Mouse (Mus musculus) forebrain, embryonic 13.5 days (tissue): ENCODE results near the gene Ttyh3. TPM values are rescaled to one million over a fixed set of nuclear protein-coding genes. Genes with fewer than 3 reads are reported as not detected.

ENCODE experiments used
- ATAC-seq: fragments of 200-750 bp; cut with Nextera tagmentation; 2 replicates; pipeline ENCODE4 v1.8.0; 2017
- H3K27ac ChIP-seq: fragments of 300-500 bp; sonication (generic); 2 replicates; pipeline ENCODE4 v1.5.1; 2015; ENCODE audit warnings: inconsistent platforms, mild to moderate bottlenecking, moderate library complexity
- H3K27me3 ChIP-seq: fragments of 300-500 bp; sonication (generic); 2 replicates; pipeline ENCODE4 v1.6.1; 2015; ENCODE audit warnings: mild to moderate bottlenecking, inconsistent platforms
- H3K36me3 ChIP-seq: fragments of 300-500 bp; sonication (generic); 2 replicates; pipeline ENCODE4 v1.6.1; 2015; ENCODE audit warnings: mild to moderate bottlenecking, inconsistent platforms; ENCODE audit not compliant: poor library complexity, severe bottlenecking
- H3K4me1 ChIP-seq: fragments of 300-500 bp; sonication (generic); 2 replicates; pipeline ENCODE4 v1.6.1; 2015; ENCODE audit warnings: inconsistent platforms
- H3K4me2 ChIP-seq: fragments of 300-500 bp; sonication (generic); 2 replicates; pipeline ENCODE4 v1.6.1; 2015; ENCODE audit warnings: inconsistent platforms, mild to moderate bottlenecking, moderate library complexity
- H3K4me3 ChIP-seq: fragments of 300-500 bp; sonication (generic); 2 replicates; pipeline ENCODE4 v1.5.1; 2015; ENCODE audit warnings: mild to moderate bottlenecking, inconsistent platforms
- H3K9ac ChIP-seq: fragments of 300-500 bp; sonication (generic); 2 replicates; pipeline ENCODE4 v1.6.1; 2015; ENCODE audit warnings: mild to moderate bottlenecking, inconsistent platforms
- H3K9me3 ChIP-seq: fragments of 300-500 bp; sonication (generic); replicated peaks from 2 replicates; pipeline ENCODE4 v1.6.1; 2016; ENCODE audit warnings: inconsistent platforms
- WGBS: fragments of 180-500 bp; shearing (Covaris S2); methylation state at CpG from one replicate; pipeline ENCODE4 v1.1.7; 2015; 5-methylcytosine and 5-hydroxymethylcytosine counted together
- polyA plus RNA-seq: library from polyadenylated mRNA; unstranded; fragments of >200 nt; fragmentation: Nextera tagmentation; extraction: Ambion mirVana; gene quantifications from 2 replicates; pipeline ENCODE4 v1.2.1, GENCODE M21; 2015

Ttyh3 gene
- polyA plus RNA-seq, 1 experiment from 2014 or later, result 59.3 TPM

DNA sequence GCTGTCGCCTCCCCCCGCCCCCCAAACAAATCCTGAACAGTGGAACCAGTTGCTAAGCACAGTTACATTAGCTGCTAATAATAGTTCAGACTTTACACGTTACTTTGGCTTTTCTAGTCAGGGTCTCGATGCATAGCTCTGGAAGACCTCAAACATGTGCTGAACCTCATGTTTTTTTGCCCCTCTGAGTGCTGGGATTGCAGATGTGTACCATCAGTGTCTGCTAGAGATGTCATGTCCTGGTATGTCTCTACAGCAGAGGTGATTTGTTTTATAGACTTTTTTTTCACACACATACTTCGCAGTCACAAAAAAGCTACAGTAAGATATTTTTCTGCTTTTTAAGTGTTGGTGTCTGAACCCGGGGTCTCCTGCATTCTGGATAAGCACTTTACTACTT is 23.3 kb upstream of the Ttyh3 start:
- no peak for ATAC-seq
- 90% methylated on average over 6 of the region's 6 CpGs for WGBS
- H3K9me3 ChIP-seq, result no peaks in the 10 kb centered on the region; the same call in 1 of the 2 replicates
- no peaks in the 10 kb centered on the region; the same call in 1 of the 2 replicates for H3K4me1 ChIP-seq
- no peak overlapping the region for H3K4me2 ChIP-seq
- H3K27ac ChIP-seq, result no peak overlapping the region
- H3K4me3 ChIP-seq, result no peak overlapping the region
- H3K9ac ChIP-seq, result no peak overlapping the region
- no peaks in the 10 kb centered on the region for H3K27me3 ChIP-seq
- peaks cover 74% of the 10 kb centered on the region for H3K36me3 ChIP-seq

- H3K4me1 ChIP-seq, result peaks cover 59% of the 10 kb centered on the region
- H3K27me3 ChIP-seq, result no peaks in the 10 kb centered on the region
- H3K4me2 ChIP-seq, result no peak overlapping the region
- 52% methylated on average over 7 of the region's 7 CpGs for WGBS
- no peak for ATAC-seq
- H3K4me3 ChIP-seq, result no peak overlapping the region
- peak overlapping the region; percentile 12; the same call in 1 of the 2 replicates for H3K9ac ChIP-seq
- peaks cover 24% of the 10 kb centered on the region for H3K36me3 ChIP-seq
- peak overlapping the region; percentile 33 for H3K27ac ChIP-seq
- H3K9me3 ChIP-seq, result no peaks in the 10 kb centered on the region; the same call in 1 of the 2 replicates
Measured at GRCm38 (mm10) chr5:140663621-140664180, 14.9 kb upstream of the Ttyh3 start.

- no peaks in the 10 kb centered on the region for H3K9me3 ChIP-seq
- peaks cover 67% of the 10 kb centered on the region for H3K4me1 ChIP-seq
- whole genome bisulfite sequencing, result 68% methylated on average over 17 of the region's 17 CpGs
Measured at GRCm38 (mm10) chr5:140662741-140663592, 14.1 kb upstream of the Ttyh3 start.

GRCm38 (mm10) chr5:140661875-140662643 is 13.2 kb upstream of the Ttyh3 start:
- no peaks in the 10 kb centered on the region for H3K27me3 ChIP-seq
- H3K36me3 ChIP-seq, result peaks cover 12% of the 10 kb centered on the region
- no peak for ATAC-seq
- H3K27ac ChIP-seq, result peak overlapping the region; percentile 94
- H3K9ac ChIP-seq, result peak overlapping the region; percentile 45
- no peak overlapping the region for H3K4me2 ChIP-seq
- no peaks in the 10 kb centered on the region for H3K9me3 ChIP-seq
- WGBS, result 53% methylated on average over 12 of the region's 12 CpGs
- H3K4me3 ChIP-seq, result no peak overlapping the region
- H3K4me1 ChIP-seq, result peaks cover 71% of the 10 kb centered on the region

More at GRCm38 (mm10) chr5:140662741-140663592, 14.1 kb upstream of the Ttyh3 start:
- no peak for ATAC-seq
- no peak overlapping the region for H3K4me3 ChIP-seq
- peaks cover 16% of the 10 kb centered on the region for H3K36me3 ChIP-seq
- H3K4me2 ChIP-seq, result no peak overlapping the region
- peak overlapping the region; percentile 94 for H3K27ac ChIP-seq
- no peaks in the 10 kb centered on the region for H3K27me3 ChIP-seq
- peak overlapping the region; percentile 27; the same call in 1 of the 2 replicates for H3K9ac ChIP-seq

GRCm38 (mm10) chr5:140661427-140661826 is 12.6 kb upstream of the Ttyh3 start:
- H3K4me1 ChIP-seq, result peaks cover 71% of the 10 kb centered on the region
- peak overlapping the region; percentile 45 for H3K9ac ChIP-seq
- no peaks in the 10 kb centered on the region for H3K27me3 ChIP-seq
- no peaks in the 10 kb centered on the region for H3K9me3 ChIP-seq
- no peak for ATAC-seq
- no peak overlapping the region for H3K4me2 ChIP-seq
- H3K27ac ChIP-seq, result peak overlapping the region; percentile 94
- no peak overlapping the region for H3K4me3 ChIP-seq
- 62% methylated on average over 8 of the region's 8 CpGs for WGBS
- H3K36me3 ChIP-seq, result peaks cover 12% of the 10 kb centered on the region

- no peak overlapping the region for H3K4me3 ChIP-seq
- WGBS, result 27% methylated on average over 1 of the region's 1 CpGs
- H3K4me1 ChIP-seq, result peaks cover 71% of the 10 kb centered on the region
- peak; percentile 11 for ATAC-seq
- H3K4me2 ChIP-seq, result peak overlapping the region; percentile 5; the same call in 1 of the 2 replicates
- no peaks in the 10 kb centered on the region for H3K27me3 ChIP-seq
- H3K9ac ChIP-seq, result peak overlapping the region; percentile 18; the same call in 1 of the 2 replicates
- peak overlapping the region; percentile 94 for H3K27ac ChIP-seq
- peaks cover 11% of the 10 kb centered on the region; the same call in 1 of the 2 replicates for H3K36me3 ChIP-seq
- no peaks in the 10 kb centered on the region for H3K9me3 ChIP-seq
Measured at GRCm38 (mm10) chr5:140660398-140660797, 11.6 kb upstream of the Ttyh3 start.

DNA sequence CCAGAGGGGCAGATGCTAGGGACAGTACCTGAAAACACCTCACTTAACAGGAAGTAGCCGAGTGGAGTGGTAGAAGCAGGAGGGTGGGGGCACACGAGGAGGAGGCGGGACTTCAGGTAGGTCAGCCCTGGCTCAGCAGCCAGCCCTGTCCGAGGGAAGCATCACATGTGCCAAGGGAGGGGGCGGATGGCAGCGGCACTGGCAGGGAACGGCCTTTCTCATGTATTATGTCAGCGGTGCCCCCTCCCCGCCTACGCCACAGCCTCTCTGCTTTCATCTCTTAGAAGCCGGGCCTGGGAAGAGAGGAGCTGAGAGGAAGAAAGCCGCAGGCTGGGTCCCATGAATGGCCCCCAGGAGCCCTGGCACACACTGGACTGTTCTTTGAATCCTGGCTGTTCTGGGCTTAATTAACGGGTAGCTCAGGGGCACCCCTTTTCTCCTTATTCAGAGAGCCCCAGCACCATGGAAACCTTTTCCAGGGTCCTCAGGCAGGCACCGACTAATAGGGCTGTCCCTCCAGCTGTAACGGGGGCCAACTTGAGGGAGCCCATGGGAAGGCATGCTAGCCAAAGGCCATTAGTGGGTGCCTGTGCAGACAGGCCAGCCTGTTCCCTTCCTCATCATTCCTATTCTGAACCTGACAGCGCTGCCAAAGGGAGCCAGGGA is 10.9 kb upstream of the Ttyh3 start:
- Histone ChIP-seq H3K36me3 (peaks cover 5% of the 10 kb centered on the region; the same call in 1 of the 2 replicates), H3K9ac (peak overlapping the region; percentile 18; the same call in 1 of the 2 replicates), H3K27me3 (no peaks in the 10 kb centered on the region), H3K9me3 (no peaks in the 10 kb centered on the region), H3K4me2 (peak overlapping the region; percentile 4; the same call in 1 of the 2 replicates), H3K4me1 (peaks cover 71% of the 10 kb centered on the region), H3K27ac (peak overlapping the region; percentile 94), H3K4me3 (no peak overlapping the region; the same call in 1 of the 2 replicates)
- 6% methylated on average over 16 of the region's 16 CpGs for WGBS
- ATAC-seq, result peak; percentile 91

DNA sequence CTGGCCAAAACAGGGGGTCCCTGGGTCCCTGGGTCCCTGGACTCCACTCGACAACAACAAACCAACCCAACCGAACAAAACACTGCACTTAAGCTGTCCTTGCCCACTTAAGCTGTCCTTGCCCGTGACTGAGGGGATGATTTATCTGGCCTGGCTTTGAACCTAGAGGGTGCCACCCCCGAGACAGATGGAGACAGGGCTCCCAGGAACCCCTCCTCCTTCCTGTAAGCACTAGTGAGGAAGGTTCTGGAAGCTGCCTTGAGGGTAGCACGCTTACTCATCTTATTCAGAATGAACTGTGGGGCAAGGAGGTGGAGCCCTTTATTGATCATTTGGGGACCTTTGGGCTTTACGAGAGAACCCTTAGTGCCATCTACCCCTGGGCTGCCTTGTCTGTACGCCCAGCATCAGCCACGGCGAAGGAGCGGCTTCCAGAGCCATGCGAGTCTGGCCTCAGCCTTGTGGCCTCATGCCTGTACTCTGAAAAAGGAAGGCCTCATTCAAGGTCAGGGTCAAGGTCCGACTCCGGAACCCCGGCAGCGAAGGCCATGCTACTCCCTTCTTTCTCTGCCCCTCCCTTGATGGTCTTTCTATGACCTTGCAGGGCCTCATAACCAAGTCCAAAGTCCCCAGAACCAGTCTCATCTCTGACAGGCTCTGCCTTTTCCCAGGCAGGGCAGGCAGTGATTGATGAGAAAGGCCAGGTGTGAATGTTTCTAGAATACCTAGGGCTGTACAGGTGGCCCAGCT is 5.4 kb upstream of the Ttyh3 start:
- Histone ChIP-seq H3K27me3 (no peaks in the 10 kb centered on the region), H3K9ac (no peak overlapping the region), H3K4me3 (no peak overlapping the region), H3K9me3 (no peaks in the 10 kb centered on the region), H3K36me3 (no peaks in the 10 kb centered on the region), H3K27ac (no peak overlapping the region), H3K4me1 (peaks cover 35% of the 10 kb centered on the region), H3K4me2 (no peak overlapping the region)
- no peak for ATAC-seq
- WGBS, result 85% methylated on average over 15 of the region's 15 CpGs

DNA sequence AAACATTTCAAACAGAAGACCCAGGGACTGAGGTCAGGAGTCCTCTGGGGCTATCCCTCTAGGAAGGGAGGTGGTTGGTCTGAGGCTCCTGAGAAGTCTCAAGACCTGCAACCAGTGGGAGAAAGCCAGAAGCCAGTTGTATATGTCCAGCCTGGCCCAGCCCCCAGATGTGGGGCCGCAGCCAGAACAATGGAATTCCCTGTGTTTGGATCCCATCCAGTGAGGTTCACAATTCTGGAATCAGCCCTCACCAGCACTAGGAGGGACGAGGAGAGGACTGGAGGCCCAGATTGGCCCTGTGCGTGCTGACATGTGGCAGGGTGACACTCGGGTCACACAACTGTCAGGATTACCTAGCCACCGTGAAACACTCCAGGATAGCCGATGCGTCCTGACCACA is 3.8 kb upstream of the Ttyh3 start:
- Histone ChIP-seq H3K36me3 (no peaks in the 10 kb centered on the region), H3K4me3 (no peak overlapping the region), H3K4me2 (no peak overlapping the region), H3K27ac (no peak overlapping the region), H3K9me3 (no peaks in the 10 kb centered on the region), H3K9ac (no peak overlapping the region; the same call in 1 of the 2 replicates), H3K4me1 (peaks cover 21% of the 10 kb centered on the region), H3K27me3 (no peaks in the 10 kb centered on the region)
- ATAC-seq, result no peak
- WGBS, result 69% methylated on average over 7 of the region's 7 CpGs

DNA sequence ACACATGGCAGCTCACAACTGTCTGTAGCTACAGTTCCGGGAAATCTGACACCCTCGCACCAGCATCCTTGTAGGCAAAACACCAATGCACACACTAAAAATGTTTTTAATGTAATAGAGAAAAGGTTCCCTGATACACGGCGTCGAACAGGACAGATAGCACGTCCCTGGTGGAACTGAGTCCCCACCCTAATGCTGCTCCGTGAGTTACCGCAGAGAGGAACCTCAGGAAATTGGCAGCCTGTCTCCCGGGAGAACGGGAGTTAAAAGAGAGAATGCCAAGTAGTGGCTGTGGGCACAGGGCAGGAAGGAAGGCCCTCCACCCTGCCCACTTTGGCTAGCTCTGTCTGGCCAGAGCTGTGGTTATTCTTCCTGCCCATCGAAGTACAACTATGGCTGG is 2.4 kb upstream of the Ttyh3 start:
- H3K36me3 ChIP-seq, result peaks cover 5% of the 10 kb centered on the region
- no peak for ATAC-seq
- no peak overlapping the region for H3K4me2 ChIP-seq
- H3K27me3 ChIP-seq, result no peaks in the 10 kb centered on the region
- H3K9ac ChIP-seq, result no peak overlapping the region
- no peak overlapping the region for H3K4me3 ChIP-seq
- WGBS, result 75% methylated on average over 11 of the region's 11 CpGs
- peaks cover 33% of the 10 kb centered on the region for H3K4me1 ChIP-seq
- no peaks in the 10 kb centered on the region for H3K9me3 ChIP-seq
- H3K27ac ChIP-seq, result no peak overlapping the region
